Mouse (Mus musculus) forelimb bud, embryonic 11.5 days (tissue): Measurements from ENCODE around the gene Gm28053.

Source experiments
- DNase-seq: peaks from one replicate; pipeline ENCODE4 v3.0.0-alpha.2; 2012; ENCODE audit warnings: low read depth, low spot score

The Gm28053 gene

GRCm38 (mm10) chr6:48689320-48689719 lies 29.1 kb upstream of the Gm28053 start:
- DNase-seq: no peak

- no peak for DNase-seq
Observed at GRCm38 (mm10) chr6:48692962-48693361, 25.4 kb upstream of the Gm28053 start.

GRCm38 (mm10) chr6:48696830-48697554 lies 21.4 kb upstream of the Gm28053 start:
- DNase-seq: no peak

- no peak for DNase-seq
Observed at GRCm38 (mm10) chr6:48697555-48697930, 20.9 kb upstream of the Gm28053 start.

DNA sequence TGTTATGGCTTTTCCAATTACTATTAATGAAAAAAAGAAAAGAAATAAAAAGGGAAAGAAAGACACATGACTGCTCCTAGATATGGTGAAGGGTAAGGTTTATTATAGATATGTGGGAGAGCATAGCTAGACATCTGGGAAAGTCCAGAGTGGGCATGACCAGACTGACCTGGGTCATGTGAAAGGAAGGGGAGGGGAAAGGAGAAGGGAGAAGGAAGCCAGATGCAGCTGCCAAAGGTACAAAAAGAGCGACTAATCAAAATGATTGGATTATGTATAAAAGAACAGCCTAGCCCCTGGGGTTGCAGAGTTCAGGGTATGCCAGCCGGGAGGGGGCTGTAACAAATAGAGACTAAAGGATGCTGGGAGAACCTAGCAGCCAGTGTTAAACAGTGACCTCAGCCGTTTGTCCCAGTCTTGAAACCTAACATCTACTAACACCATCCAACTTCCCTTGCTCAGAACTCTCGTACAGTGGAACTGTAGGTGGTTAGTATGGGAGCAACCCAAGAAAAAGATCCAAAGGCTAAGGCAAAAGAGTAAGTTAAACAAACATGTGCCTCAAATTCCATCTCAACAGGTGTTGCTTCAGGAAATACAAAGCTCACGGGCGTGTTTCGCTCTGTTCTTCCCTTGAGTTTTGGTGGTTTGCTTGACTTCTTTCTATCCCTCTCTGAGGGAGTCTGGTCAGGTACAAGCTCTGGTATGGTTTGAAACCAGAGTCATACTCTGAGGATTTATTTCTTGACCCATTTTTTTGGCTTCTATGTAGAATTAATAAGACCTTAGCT lies 20.1 kb upstream of the Gm28053 start:
- no peak for DNase-seq

DNA sequence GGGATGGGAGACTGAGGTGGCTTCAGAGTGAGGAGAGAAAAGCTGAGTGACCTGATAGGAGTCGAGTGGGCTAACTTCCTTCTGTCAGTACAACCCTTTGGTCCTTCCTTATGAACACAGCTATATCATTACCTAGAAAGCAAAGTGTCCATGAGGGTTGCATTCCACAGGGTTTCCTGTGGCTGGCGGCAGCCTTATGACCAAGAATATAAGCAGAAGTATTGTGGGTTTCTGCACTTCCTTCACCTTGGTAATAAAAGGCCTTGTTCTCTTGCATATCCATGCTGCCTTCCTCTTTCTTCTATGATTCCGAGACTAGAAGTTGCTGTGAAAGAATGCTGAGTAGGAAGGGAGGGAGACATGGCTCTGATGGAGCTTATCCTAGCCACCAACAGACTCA lies 19.5 kb upstream of the Gm28053 start:
- DNase-seq: no peak

DNA sequence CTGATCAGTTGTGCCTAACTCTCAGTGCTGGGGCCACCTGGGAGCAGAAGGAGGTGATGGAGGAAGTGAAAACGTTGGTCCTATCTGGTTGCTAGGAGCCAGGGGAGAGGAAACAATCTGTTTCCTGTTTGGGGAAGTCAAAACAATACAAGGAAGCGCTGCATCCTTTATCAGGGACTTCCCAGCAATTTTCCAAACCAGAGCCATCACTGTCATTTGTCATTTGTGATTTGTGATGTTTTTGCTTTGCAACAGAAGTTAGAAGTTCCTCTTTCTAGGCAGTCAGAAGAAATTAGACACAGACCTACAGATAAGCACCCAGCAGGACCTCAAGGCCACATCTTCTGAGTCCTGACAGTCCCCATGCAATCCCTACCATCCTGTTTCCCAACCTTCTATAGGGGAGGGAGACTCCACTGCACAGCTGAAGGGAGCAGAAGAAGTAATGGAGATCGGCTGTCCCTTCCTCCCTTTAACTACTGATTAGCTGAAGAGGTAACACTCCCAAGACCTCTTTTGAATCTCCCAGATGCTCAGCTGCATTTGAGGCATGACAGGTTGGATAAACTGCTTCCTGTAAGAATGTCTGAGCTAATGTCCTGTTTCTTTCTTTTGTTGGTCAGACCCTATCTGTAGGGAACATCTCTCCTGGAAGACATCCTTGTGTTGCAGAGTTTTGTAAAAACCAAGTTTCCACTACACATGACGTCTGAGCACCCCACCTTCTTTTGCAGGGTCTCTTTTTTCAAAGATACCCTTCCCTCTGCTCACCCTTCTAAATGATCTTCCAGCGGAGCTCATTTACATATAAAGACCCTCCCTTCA lies 17.9 kb upstream of the Gm28053 start:
- no peak for DNase-seq

DNA sequence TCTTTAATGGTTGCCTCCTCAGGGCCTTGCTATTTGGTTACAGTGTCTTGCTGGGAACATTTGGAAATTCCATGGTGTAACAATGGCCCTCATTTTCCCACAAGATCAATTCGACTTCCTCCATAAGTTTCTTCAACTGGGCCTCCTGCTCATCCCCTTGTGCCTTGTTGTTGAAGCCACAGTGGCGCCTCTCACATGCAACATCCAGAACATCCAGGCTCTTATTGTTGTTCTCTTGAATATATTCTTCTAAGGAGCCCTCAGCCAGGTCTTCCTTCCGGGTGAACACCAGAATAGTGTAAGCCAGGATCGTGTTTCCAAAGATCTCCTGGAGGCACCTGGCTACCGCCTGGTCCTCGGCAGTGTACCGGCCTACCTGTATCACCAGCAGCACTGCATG lies 16.3 kb upstream of the Gm28053 start:
- no peak for DNase-seq

- DNase-seq: no peak
Observed at GRCm38 (mm10) chr6:48702601-48703000, 15.8 kb upstream of the Gm28053 start.

DNA sequence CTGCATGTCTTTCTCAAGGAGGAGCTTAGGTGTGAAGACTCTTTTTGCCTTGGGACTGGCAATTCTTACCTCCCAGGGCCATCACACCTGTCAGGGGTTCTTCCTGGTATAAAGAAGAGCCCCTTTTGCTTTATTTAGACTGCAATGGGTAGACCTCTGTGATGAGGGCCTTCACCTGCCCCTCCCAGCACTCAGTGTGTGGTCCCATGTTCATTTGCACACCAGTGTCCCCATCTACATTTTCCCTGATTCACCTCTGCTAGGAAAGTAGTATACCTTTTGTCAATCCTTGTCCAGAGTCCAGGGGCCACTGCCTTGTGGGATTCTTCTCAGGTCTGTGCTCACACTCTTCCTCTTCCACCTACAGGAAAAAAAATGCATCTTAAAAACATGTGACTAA lies 14.3 kb upstream of the Gm28053 start:
- no peak for DNase-seq

DNA sequence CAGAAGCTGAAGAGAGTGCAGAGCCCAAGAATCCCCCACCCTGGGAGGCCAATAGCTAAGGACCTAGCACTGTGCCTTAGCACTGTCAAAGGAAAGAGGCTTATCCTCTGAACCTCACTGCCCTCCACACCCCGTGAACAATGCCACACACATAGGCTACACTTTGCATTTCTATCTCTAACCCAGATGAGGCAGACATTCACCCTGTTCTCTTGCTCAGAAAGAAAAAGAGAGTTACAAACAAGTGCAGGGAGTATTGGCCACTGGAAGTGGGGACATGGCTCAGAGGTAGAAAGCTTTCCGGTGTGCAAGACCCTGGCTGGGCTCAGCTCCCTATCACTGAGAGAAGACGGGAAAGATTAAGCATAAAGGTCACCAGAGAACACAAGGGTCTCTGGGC lies 12.3 kb upstream of the Gm28053 start:
- no peak for DNase-seq

DNA sequence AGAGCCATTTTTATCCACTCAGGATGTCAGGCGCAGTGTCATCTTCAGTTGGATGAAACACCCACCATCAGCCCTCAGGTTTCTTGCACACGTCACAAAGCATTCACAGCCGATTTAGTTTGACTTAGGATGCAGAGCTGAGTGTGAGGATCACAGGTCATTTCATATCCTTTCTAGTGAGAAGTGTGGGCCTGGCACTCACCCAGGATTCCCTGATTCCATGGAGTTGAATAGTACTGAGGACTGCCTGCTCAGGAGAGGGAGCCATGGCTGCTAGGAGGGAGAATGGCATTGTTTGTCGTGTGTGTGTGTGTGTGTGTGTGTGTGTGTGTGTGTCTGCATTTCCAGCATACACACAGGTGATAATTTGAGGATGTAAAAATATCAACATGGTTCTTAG lies 1.9 kb downstream of the Gm28053 start:
- DNase-seq: no peak

GRCm38 (mm10) chr6:48723468-48723867 lies 5.1 kb downstream of the Gm28053 start:
- no peak for DNase-seq

DNA sequence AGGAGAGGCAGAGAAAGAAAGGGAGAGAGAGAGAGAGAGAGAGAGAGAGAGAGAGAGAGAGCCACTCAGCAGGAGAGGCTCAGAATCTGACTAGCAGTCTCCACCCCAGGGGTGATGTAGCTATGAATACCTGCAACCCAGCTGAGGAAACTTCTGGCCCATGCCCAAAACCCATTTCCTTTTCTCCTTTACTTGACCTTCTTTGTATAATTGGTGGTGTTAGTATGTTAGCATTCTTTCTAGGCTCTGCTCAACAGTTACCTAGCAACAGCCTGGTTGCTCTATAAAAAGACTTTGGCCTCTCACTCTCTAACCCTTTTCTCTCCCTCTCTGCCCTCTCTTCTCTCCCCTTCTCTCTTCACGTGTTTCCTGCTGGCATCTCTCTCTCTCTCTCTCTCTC lies 7.1 kb downstream of the Gm28053 start:
- no peak for DNase-seq

DNA sequence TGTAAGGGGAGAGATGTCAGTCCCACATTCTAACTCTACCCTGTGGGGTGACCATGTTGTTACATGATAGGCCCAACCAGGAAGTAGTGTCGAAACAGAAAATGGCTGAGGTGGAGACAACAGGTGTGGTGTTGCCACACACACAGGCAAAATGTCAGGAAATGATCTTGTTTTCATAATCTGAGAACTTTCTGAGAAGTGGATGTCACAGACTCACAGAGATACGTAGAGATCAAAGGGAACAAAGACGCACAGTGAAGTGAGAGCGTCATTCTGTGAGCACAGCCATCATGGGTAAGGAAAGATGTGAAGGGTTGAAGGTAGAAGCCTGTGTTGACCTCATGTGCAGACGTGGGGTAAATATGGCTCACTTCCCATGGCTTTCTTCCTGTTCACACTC lies 9.4 kb downstream of the Gm28053 start:
- no peak for DNase-seq

GRCm38 (mm10) chr6:48732864-48733304 lies 14.5 kb downstream of the Gm28053 start:
- no peak for DNase-seq

DNA sequence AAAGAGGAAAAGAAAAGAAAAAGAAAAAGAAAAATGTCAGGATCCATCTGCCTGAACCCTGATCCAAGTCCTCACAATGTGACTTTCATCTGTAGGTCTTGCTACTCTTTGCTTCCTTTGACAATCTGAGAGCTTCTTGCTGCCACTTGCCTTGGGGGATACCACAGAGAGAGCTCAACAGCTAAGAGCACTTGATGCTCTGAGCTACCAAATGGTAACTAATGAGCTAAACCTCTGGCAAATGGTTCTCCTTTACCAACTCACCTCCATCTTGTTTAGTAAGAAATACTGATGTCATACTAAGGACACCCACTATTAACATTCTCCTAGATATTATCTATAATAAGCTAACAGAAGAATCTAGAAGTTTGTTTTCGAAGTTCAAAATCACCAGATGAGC lies 15.3 kb downstream of the Gm28053 start:
- no peak for DNase-seq

- no peak for DNase-seq
Observed at GRCm38 (mm10) chr6:48737053-48737452, 18.6 kb downstream of the Gm28053 start.

DNA sequence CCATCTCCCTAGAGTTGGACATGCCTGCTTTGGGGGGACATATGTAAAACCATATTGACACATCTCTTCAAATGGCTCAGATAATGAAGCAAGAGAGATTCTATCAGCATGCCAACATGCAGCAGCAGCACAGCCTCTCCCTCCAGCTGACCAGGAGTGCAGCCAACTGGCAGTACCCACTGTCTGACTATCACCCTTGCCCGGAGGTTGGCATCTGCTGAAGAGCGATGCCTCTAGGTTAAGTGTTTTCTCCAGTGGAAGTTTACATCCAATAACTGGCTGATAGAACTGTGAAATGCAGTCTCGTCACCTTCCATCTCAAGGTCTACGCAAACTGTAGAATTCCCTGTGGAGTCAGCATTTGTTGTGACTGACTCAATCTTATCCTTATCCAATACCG lies 19.3 kb downstream of the Gm28053 start:
- no peak for DNase-seq

GRCm38 (mm10) chr6:48738961-48739779 lies 20.8 kb downstream of the Gm28053 start, which contains the start of gene Gimap1:
Gene Gimap1, plus strand, starts transcription at chr6:48739054.
- no peak for DNase-seq

DNA sequence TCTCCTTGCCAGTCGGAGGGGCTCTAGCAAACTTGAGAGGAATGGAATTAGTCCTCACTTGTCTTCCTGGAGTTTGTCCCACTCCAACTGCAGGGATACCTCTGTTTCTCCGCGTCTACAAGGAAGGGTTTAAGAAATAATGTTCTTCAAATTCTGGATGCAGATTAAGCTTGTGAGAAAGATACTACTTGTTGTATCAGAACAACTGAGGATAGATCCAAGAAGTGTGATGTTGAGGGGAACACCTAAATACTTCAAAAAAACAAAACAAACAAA lies 21.3 kb downstream of the Gm28053 start:
- no peak for DNase-seq
